Mouse (Mus musculus): Measurements from ENCODE around the gene Vmn1r27. TPM values are rescaled to one million over a fixed set of nuclear protein-coding genes. Genes with fewer than 3 reads are reported as not detected.

The Vmn1r27 gene
- polyA plus RNA-seq (2015; fragmentation: Nextera tagmentation; extraction: Ambion mirVana) = not detected in 2 replicates

DNA sequence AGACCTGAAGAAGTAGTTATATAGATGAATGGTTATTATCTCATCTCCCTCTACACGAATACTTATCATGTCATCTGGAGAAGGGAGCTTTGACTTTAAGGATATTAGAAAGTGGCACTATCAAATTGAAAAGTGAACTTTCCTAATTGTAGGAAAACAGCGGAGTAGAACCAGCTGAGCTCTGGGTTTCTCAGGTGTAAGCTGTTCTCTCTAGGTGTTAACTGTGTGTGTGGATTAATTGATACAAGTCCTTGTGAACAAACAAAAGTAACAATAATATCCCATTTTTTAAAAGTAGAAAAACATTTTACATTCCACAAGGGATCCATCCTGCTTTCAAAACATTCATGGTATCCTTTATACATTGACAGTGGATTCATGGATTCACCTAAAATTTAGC is at the start of gene Vmn1r27:
Gene Vmn1r27 (minus strand): TSS at position 101 of the 400 bp plus-strand sequence.
- 63% methylated on average over 2 of the region's 2 CpGs for WGBS
- no peak for ATAC-seq (ENCODE audit: insufficient read depth, low FRiP score, low read depth)
- H3K27me3 ChIP-seq (replicated peaks) = no peaks in the 10 kb centered on the region
- no peaks in the 10 kb centered on the region for H3K4me1 ChIP-seq
- no peak within 1 kb of the TSS for H3K4me3 ChIP-seq (replicated peaks)
- H3K36me3 ChIP-seq = no peaks in the 10 kb centered on the region
- H3K27ac ChIP-seq = no peak within 1 kb of the TSS
- H3K9me3 ChIP-seq = no peaks in the 10 kb centered on the region
- H3K4me2 ChIP-seq = no peak within 1 kb of the TSS
- H3K9ac ChIP-seq = no peak within 1 kb of the TSS

DNA sequence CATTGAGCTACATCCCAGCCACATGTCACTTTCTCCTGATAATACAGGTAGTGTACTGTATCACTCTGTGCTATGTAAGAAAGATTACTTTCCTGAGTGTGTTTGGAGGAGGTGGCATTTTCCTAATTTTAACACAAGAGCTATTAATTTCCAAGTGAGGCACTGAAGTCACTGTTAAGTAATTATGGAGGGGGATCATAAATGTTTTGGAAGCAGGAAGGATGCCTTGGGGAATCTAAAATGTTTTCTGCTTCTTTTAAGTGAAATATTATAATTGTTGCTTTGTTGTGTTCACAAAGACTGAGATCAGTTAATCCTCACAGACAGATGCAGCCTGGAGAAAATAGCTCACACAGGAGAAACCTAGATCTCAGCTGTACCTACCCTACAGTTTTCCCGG is 43.1 kb upstream of the Vmn1r27 start, which contains the start of gene Vmn1r28:
Gene Vmn1r28 (plus strand): TSS at position 301 of the 400 bp plus-strand sequence.
- no peak within 1 kb of the TSS for H3K27ac ChIP-seq

DNA sequence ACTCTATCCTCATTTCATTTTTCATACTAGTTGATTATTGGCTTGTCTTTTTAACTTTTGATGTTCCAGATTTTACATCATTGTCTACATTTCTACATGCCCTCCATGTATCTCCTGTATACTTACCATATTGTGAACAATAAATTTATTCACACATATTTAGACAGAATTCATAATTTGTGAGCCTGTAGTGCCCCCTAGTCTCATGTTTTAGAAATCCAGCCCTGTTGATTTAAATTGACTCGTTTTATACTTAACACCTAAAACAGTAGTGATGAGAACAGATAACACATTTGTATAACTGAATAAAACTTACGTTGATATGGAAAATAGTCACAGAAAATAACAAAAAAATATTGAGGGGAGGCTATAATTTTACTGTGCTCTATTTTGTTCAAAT is 2.5 kb downstream of the Vmn1r27 start:
- no peak for ATAC-seq (ENCODE audit: insufficient read depth, low FRiP score, low read depth)
- no peak overlapping the region for H3K27ac ChIP-seq
- no peaks in the 10 kb centered on the region for H3K36me3 ChIP-seq
- H3K4me1 ChIP-seq = no peaks in the 10 kb centered on the region
- no peak overlapping the region for H3K9ac ChIP-seq
- no peak overlapping the region for H3K4me2 ChIP-seq
- no peaks in the 10 kb centered on the region for H3K9me3 ChIP-seq
- 69% methylated on average over 2 of the region's 2 CpGs for WGBS
- no peaks in the 10 kb centered on the region for H3K27me3 ChIP-seq (replicated peaks)
- no peak overlapping the region for H3K4me3 ChIP-seq (replicated peaks)

More for the DNA sequence above, 43.1 kb upstream of the Vmn1r27 start, which contains the start of gene Vmn1r28:
- Histone ChIP-seq H3K9ac (no peak within 1 kb of the TSS), H3K4me3 (replicated peaks) (no peak within 1 kb of the TSS), H3K4me2 (no peak within 1 kb of the TSS), H3K36me3 (no peaks in the 10 kb centered on the region), H3K4me1 (no peaks in the 10 kb centered on the region), H3K27me3 (replicated peaks) (no peaks in the 10 kb centered on the region), H3K9me3 (no peaks in the 10 kb centered on the region)
- WGBS = 97% methylated on average over 1 of the region's 1 CpGs
- no peak for ATAC-seq (ENCODE audit: insufficient read depth, low FRiP score, low read depth)

Other genes starting within 250 kb of the Vmn1r27 start
- gene Vmn1r25, start 238.0 kb downstream of the Vmn1r27 start, polyA plus RNA-seq (2015; fragmentation: Nextera tagmentation; extraction: Ambion mirVana) = not detected in 2 replicates
- gene Vmn1r26, start 203.7 kb downstream of the Vmn1r27 start, polyA plus RNA-seq (2015; fragmentation: Nextera tagmentation; extraction: Ambion mirVana) = not detected in 2 replicates
- gene Vmn1r28, start 43.2 kb upstream of the Vmn1r27 start, polyA plus RNA-seq (2015; fragmentation: Nextera tagmentation; extraction: Ambion mirVana) = not detected in 2 replicates
- not detected in 2 replicates for gene Vmn1r29, start 82.7 kb upstream of the Vmn1r27 start, polyA plus RNA-seq (2015; fragmentation: Nextera tagmentation; extraction: Ambion mirVana)
- not detected in 2 replicates for gene Vmn1r30, start 224.6 kb upstream of the Vmn1r27 start, polyA plus RNA-seq (2015; fragmentation: Nextera tagmentation; extraction: Ambion mirVana)

Data from stomach, embryonic 15.5 days (tissue).